Mouse (Mus musculus) liver, adult 2 months (tissue): ENCODE measurements around the gene Tmem267. TPM values are rescaled to one million over a fixed set of nuclear protein-coding genes. Genes with fewer than 3 reads are reported as not detected.

ENCODE experiments used
- DNase-seq: peaks from one replicate; pipeline ENCODE4 v3.0.0-alpha.2; 2011; ENCODE audit warnings: low read depth, low spot score; ENCODE audit errors: extremely low read depth
- H3K27ac ChIP-seq: fragments of 200-500 bp; replicated peaks from 2 replicates; pipeline ENCODE4 v1.5.1; 2012; ENCODE audit warnings: low read depth, mild to moderate bottlenecking, control low read depth, inconsistent platforms, low read length; ENCODE audit not compliant: insufficient read depth
- H3K27me3 ChIP-seq: fragments of 200-500 bp; 2 replicates; pipeline ENCODE4 v1.6.1; 2012; ENCODE audit warnings: mild to moderate bottlenecking, moderate library complexity, low read length, inconsistent platforms; ENCODE audit not compliant: control insufficient read depth, insufficient read depth
- H3K36me3 ChIP-seq: fragments of 200-500 bp; 2 replicates; pipeline ENCODE4 v1.6.1; 2012; ENCODE audit warnings: low read length, inconsistent platforms; ENCODE audit not compliant: control insufficient read depth, insufficient read depth
- H3K4me1 ChIP-seq: fragments of 200-500 bp; 2 replicates; pipeline ENCODE4 v1.6.1; 2011; ENCODE audit warnings: low read length; ENCODE audit not compliant: control insufficient read depth, insufficient read depth
- H3K4me3 ChIP-seq: fragments of 200-500 bp; 2 replicates; pipeline ENCODE4 v1.5.1; 2011; ENCODE audit warnings: low read depth, mild to moderate bottlenecking, control low read depth, low read length, moderate library complexity; ENCODE audit not compliant: insufficient read depth
- H3K79me2 ChIP-seq: fragments of 200-500 bp; 2 replicates; pipeline ENCODE4 v1.6.1; 2012; ENCODE audit warnings: inconsistent platforms, mild to moderate bottlenecking, low read length, moderate library complexity; ENCODE audit not compliant: control insufficient read depth, insufficient read depth
- H3K9ac ChIP-seq: fragments of 200-500 bp; 2 replicates; pipeline ENCODE4 v1.6.1; 2012; ENCODE audit warnings: low read depth, mild to moderate bottlenecking, control low read depth, inconsistent platforms, low read length
- CTCF ChIP-seq: fragments of 200-500 bp; IDR thresholded peaks from 2 replicates; pipeline ENCODE4 v1.5.1; 2011; ENCODE audit warnings: low read depth, low read length, control low read depth
- POLR2A ChIP-seq: fragments of 200-500 bp; IDR thresholded peaks from 2 replicates; pipeline ENCODE4 v1.6.1; 2011; ENCODE audit warnings: low read length, control low read depth; ENCODE audit not compliant: insufficient read depth; ENCODE audit errors: extremely low read depth
- WGBS: fragments of 180-500 bp; shearing (Covaris S2); methylation state at CpG from one replicate; pipeline ENCODE4 v1.1.7; 2018; 5-methylcytosine and 5-hydroxymethylcytosine counted together
- polyA plus RNA-seq: library from polyadenylated mRNA; depleted of rRNA; stranded (reverse); fragments of >200 nt; gene quantifications from 2 replicates; pipeline ENCODE4 v1.2.3, GENCODE M21; 2012; rRNA removed
- total RNA-seq: library from RNA; depleted of rRNA; stranded (reverse); fragments of >200 nt; gene quantifications from 2 replicates; pipeline ENCODE4 v1.2.3, GENCODE M21; 2014; rRNA removed

The Tmem267 gene
- total RNA-seq (13.4 and 14.2 TPM in 2 replicates), polyA plus RNA-seq (4.4 and 6.5 TPM in 2 replicates)

GRCm38 (mm10) chr13:119487880-119488580, at the start of gene Tmem267, which contains the start of gene 3110070M22Rik:
Tmem267 (plus strand) TSS chr13:119488039.
3110070M22Rik (minus strand) TSS chr13:119488383.
- 76% methylated on average over 87 of the region's 87 CpGs for WGBS
- Histone ChIP-seq H3K79me2 (no peaks in the 10 kb centered on the region), H3K36me3 (peaks cover 27% of the 10 kb centered on the region), H3K4me3 (no peak within 1 kb of the TSS; the same call in 1 of the 2 replicates), H3K9ac (peak within 1 kb of the TSS; percentile 86; the same call in 1 of the 2 replicates), H3K27ac (peak within 1 kb of the TSS; percentile 49), H3K27me3 (no peaks in the 10 kb centered on the region), H3K4me1 (no peaks in the 10 kb centered on the region)
- no peak for TF ChIP-seq POLR2A
- TF ChIP-seq CTCF = peak; percentile 57
- peak; percentile 32 for DNase-seq

GRCm38 (mm10) chr13:119442244-119442643, 45.6 kb upstream of the Tmem267 start:
- no peak overlapping the region for H3K9ac ChIP-seq

GRCm38 (mm10) chr13:119453563-119453962, 34.3 kb upstream of the Tmem267 start:
- DNase-seq = no peak
- H3K27ac ChIP-seq = no peak overlapping the region
- TF ChIP-seq CTCF (no peak), POLR2A (no peak)
- H3K9ac ChIP-seq = no peak overlapping the region
- no peaks in the 10 kb centered on the region for H3K79me2 ChIP-seq
- 88% methylated on average over 4 of the region's 4 CpGs for WGBS
- H3K36me3 ChIP-seq = peaks cover 32% of the 10 kb centered on the region
- H3K4me1 ChIP-seq = peaks cover 3% of the 10 kb centered on the region; the same call in 1 of the 2 replicates
- no peak overlapping the region for H3K4me3 ChIP-seq
- H3K27me3 ChIP-seq = no peaks in the 10 kb centered on the region

More at GRCm38 (mm10) chr13:119442244-119442643, 45.6 kb upstream of the Tmem267 start:
- no peaks in the 10 kb centered on the region for H3K4me1 ChIP-seq
- H3K79me2 ChIP-seq = no peaks in the 10 kb centered on the region; the same call in 1 of the 2 replicates
- H3K27ac ChIP-seq = no peak overlapping the region
- 83% methylated on average over 1 of the region's 1 CpGs for whole genome bisulfite sequencing
- TF ChIP-seq POLR2A (no peak), CTCF (no peak)
- H3K4me3 ChIP-seq = no peak overlapping the region
- H3K36me3 ChIP-seq = peaks cover 56% of the 10 kb centered on the region
- DNase-seq = no peak
- H3K27me3 ChIP-seq = no peaks in the 10 kb centered on the region

- peak overlapping the region; percentile 74 for H3K27ac ChIP-seq
Observed at GRCm38 (mm10) chr13:119455082-119455481, 32.8 kb upstream of the Tmem267 start.

DNA sequence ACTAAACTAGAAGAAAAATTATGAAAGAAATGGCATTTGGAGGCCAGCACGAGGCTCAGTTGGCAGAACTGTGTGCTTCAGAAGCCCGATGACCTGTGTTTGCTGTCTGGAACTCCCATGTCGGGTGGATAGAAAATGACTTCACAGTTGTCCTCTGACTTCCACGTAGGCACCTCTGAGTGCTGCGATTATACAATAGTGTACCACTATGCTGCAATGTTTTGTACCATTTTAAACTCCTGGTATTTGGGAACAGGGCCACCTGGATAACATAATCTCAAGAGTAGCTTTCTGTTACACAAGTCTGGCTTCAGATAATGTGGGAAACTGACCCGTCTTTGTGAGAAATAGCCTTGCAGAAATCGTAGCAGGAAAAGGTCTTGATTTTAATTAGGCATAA, 31.5 kb upstream of the Tmem267 start:
- no peaks in the 10 kb centered on the region for H3K27me3 ChIP-seq
- H3K36me3 ChIP-seq = peaks cover 23% of the 10 kb centered on the region
- WGBS = 33% methylated on average over 7 of the region's 7 CpGs
- no peaks in the 10 kb centered on the region for H3K79me2 ChIP-seq
- TF ChIP-seq CTCF (no peak), POLR2A (no peak)
- peaks cover 3% of the 10 kb centered on the region for H3K4me1 ChIP-seq
- peak; percentile 97 for DNase-seq
- no peak overlapping the region for H3K9ac ChIP-seq
- no peak overlapping the region for H3K4me3 ChIP-seq
- H3K27ac ChIP-seq = peak overlapping the region; percentile 97

More at GRCm38 (mm10) chr13:119455082-119455481, 32.8 kb upstream of the Tmem267 start:
- Histone ChIP-seq H3K4me3 (no peak overlapping the region), H3K4me1 (peaks cover 3% of the 10 kb centered on the region), H3K79me2 (no peaks in the 10 kb centered on the region), H3K9ac (no peak overlapping the region), H3K36me3 (peaks cover 34% of the 10 kb centered on the region), H3K27me3 (no peaks in the 10 kb centered on the region)
- TF ChIP-seq POLR2A (no peak), CTCF (no peak)
- DNase-seq = no peak
